Mouse (Mus musculus) erythroblast, embryonic 14.5 days (primary cell): ENCODE data around the gene Ube2l6.

Experiments
- GATA1 ChIP-seq: IDR thresholded peaks from 2 replicates; pipeline ENCODE4 v1.6.1; 2012; ENCODE audit warnings: low read length, inconsistent platforms, mixed read lengths
- TAL1 ChIP-seq: IDR thresholded peaks from 3 replicates; pipeline ENCODE4 v1.6.1; 2012; ENCODE audit warnings: low read length, inconsistent platforms, mixed read lengths

- TF ChIP-seq GATA1 (no peak), TAL1 (no peak)
Measured at GRCm38 (mm10) chr2:84837107-84837506, 38.5 kb downstream of the Ube2l6 start.
